Mouse (Mus musculus) cerebellum, adult 2 months (tissue): ENCODE measurements at regions not wholly inside any gene's neighbourhood (a gene's known extent, or its start where the extent isn't known, plus 50 kb on each side); places are given as distances from the start of the nearest gene placed in this dataset.

ENCODE experiments used
- DNase-seq, 2 experiments: peaks; one replicate each; pipeline ENCODE4 v3.0.0; 2021
- H3K27ac ChIP-seq: fragments of 200-500 bp; 2 replicates; pipeline ENCODE4 v1.5.1; 2012; ENCODE audit warnings: low read length, control low read depth, inconsistent platforms; ENCODE audit not compliant: insufficient read depth
- H3K27me3 ChIP-seq: fragments of 200-500 bp; 2 replicates; pipeline ENCODE4 v1.6.1; 2012; ENCODE audit warnings: inconsistent platforms, mild to moderate bottlenecking, low read length, moderate library complexity; ENCODE audit not compliant: control insufficient read depth, insufficient read depth
- H3K4me1 ChIP-seq: fragments of 200-500 bp; 2 replicates; pipeline ENCODE4 v1.6.1; 2011; ENCODE audit warnings: low read length; ENCODE audit not compliant: control insufficient read depth, insufficient read depth
- H3K4me3 ChIP-seq: fragments of 200-500 bp; replicated peaks from 2 replicates; pipeline ENCODE3; 2011; ENCODE audit warnings: mild to moderate bottlenecking, low read depth, low read length, control low read depth; ENCODE audit not compliant: insufficient read depth
- CTCF ChIP-seq: fragments of 200-500 bp; IDR thresholded peaks from 2 replicates; pipeline ENCODE4 v1.5.1; 2011; ENCODE audit warnings: low read depth, mild to moderate bottlenecking, control low read depth, low read length, moderate library complexity, borderline replicate concordance; ENCODE audit not compliant: insufficient read depth
- POLR2A ChIP-seq: fragments of 200-500 bp; IDR thresholded peaks from 2 replicates; pipeline ENCODE4 v1.6.1; 2011; ENCODE audit warnings: low read length, control low read depth, borderline replicate concordance; ENCODE audit not compliant: insufficient read depth
- WGBS: fragments of 180-500 bp; shearing (Covaris S2); methylation state at CpG from one replicate; pipeline ENCODE4 v1.1.7; 2018; 5-methylcytosine and 5-hydroxymethylcytosine counted together

GRCm38 (mm10) chr2:74247521-74247920 is 331.7 kb downstream of the Lnpk start:
- H3K4me1 ChIP-seq, result no peaks in the 10 kb centered on the region
- no peak overlapping the region for H3K4me3 ChIP-seq
- no peak overlapping the region for H3K27ac ChIP-seq
- TF ChIP-seq CTCF (no peak), POLR2A (no peak)
- no peaks in the 10 kb centered on the region for H3K27me3 ChIP-seq
- no peak for DNase-seq
- 94% methylated on average over 3 of the region's 3 CpGs for WGBS

GRCm38 (mm10) chr2:74246631-74247030 is 332.6 kb downstream of the Lnpk start:
- Histone ChIP-seq H3K4me1 (no peaks in the 10 kb centered on the region), H3K4me3 (no peak overlapping the region), H3K27ac (no peak overlapping the region), H3K27me3 (no peaks in the 10 kb centered on the region)
- no peak for TF ChIP-seq POLR2A
- TF ChIP-seq CTCF, result no peak
- WGBS, result 80% methylated on average over 4 of the region's 4 CpGs
- no peak for DNase-seq

GRCm38 (mm10) chr2:74244203-74244602 is 333.1 kb upstream of the Atp5g3 start:
- WGBS, result 40% methylated on average over 6 of the region's 6 CpGs
- Histone ChIP-seq H3K27me3 (no peaks in the 10 kb centered on the region; the same call in 1 of the 2 replicates), H3K4me1 (no peaks in the 10 kb centered on the region), H3K27ac (no peak overlapping the region), H3K4me3 (no peak overlapping the region)
- TF ChIP-seq CTCF, result no peak
- TF ChIP-seq POLR2A, result no peak
- DNase-seq, result no peak

GRCm38 (mm10) chr2:74243801-74244200 is 332.7 kb upstream of the Atp5g3 start:
- no peak for DNase-seq
- H3K4me3 ChIP-seq, result no peak overlapping the region
- no peak overlapping the region for H3K27ac ChIP-seq
- TF ChIP-seq CTCF, result no peak
- no peak for TF ChIP-seq POLR2A
- WGBS, result 5% methylated on average over 9 of the region's 9 CpGs
- no peaks in the 10 kb centered on the region; the same call in 1 of the 2 replicates for H3K27me3 ChIP-seq
- H3K4me1 ChIP-seq, result no peaks in the 10 kb centered on the region

GRCm38 (mm10) chr2:74239586-74239985 is 328.5 kb upstream of the Atp5g3 start:
- WGBS, result 35% methylated on average over 10 of the region's 10 CpGs
- TF ChIP-seq CTCF (no peak), POLR2A (no peak)
- H3K27me3 ChIP-seq, result no peaks in the 10 kb centered on the region; the same call in 1 of the 2 replicates

GRCm38 (mm10) chr2:74217437-74217836 is 306.3 kb upstream of the Atp5g3 start:
- TF ChIP-seq POLR2A, result no peak
- no peak for TF ChIP-seq CTCF
- no peaks in the 10 kb centered on the region for H3K27me3 ChIP-seq
- no peak overlapping the region for H3K4me3 ChIP-seq
- DNase-seq, result no peak
- WGBS, result 84% methylated on average over 3 of the region's 3 CpGs
- H3K27ac ChIP-seq, result no peak overlapping the region
- no peaks in the 10 kb centered on the region for H3K4me1 ChIP-seq

More at GRCm38 (mm10) chr2:74239586-74239985, 328.5 kb upstream of the Atp5g3 start:
- no peak for DNase-seq
- no peak overlapping the region for H3K4me3 ChIP-seq
- no peaks in the 10 kb centered on the region for H3K4me1 ChIP-seq
- H3K27ac ChIP-seq, result no peak overlapping the region

- DNase-seq, result no peak
- TF ChIP-seq POLR2A, result no peak
- no peak for TF ChIP-seq CTCF
- Histone ChIP-seq H3K27me3 (no peaks in the 10 kb centered on the region), H3K4me3 (no peak overlapping the region), H3K4me1 (no peaks in the 10 kb centered on the region), H3K27ac (no peak overlapping the region)
- 58% methylated on average over 9 of the region's 9 CpGs for WGBS
Observed at GRCm38 (mm10) chr2:74210210-74210609, 299.1 kb upstream of the Atp5g3 start.

GRCm38 (mm10) chr2:74209421-74209917 is 298.3 kb upstream of the Atp5g3 start:
- WGBS, result 84% methylated on average over 3 of the region's 3 CpGs
- TF ChIP-seq CTCF (no peak), POLR2A (no peak)
- H3K27me3 ChIP-seq, result no peaks in the 10 kb centered on the region
- H3K4me3 ChIP-seq, result no peak overlapping the region
- H3K27ac ChIP-seq, result no peak overlapping the region
- no peaks in the 10 kb centered on the region for H3K4me1 ChIP-seq
- DNase-seq, result no peak
